ENCODE assay signal across 10 mouse cellular contexts in genomic region chr11:99369853-99370451, GRCm38 (mm10). TPM values are rescaled to one million over a fixed set of nuclear protein-coding genes. Genes with fewer than 3 reads are reported as not detected.
DNase-seq lines count a peak whose midpoint lies in the region; ATAC-seq and TF ChIP-seq lines count a peak whose summit lies in the region.
"Had no signal": no experiment of that assay in that cellular context is flagged by ENCODE, and none has a peak within 500 bp of the region (broad histone marks: within the 10 kb centered on the region; RNA-seq: fewer than 3 reads in every experiment).

No protein-coding gene starts in this region.

- no peaks in the 10 kb centered on the region for H3K27me3 ChIP-seq in midbrain, postnatal 0 days (ENCODE audit: insufficient read depth, low read length)

- ATAC-seq in midbrain, postnatal 0 days (ENCODE audit: low FRiP score) = peak; percentile 69; the same call in 1 of the 2 replicates
- ATAC-seq: forebrain, embryonic 13.5 days had no signal

- 66% methylated on average over 8 of the region's 8 CpGs for WGBS in midbrain, postnatal 0 days

- no peak overlapping the region for H3K9ac ChIP-seq in midbrain, postnatal 0 days (replicated peaks; ENCODE audit: low read length, poor library complexity, severe bottlenecking)
- H3K9ac ChIP-seq: forebrain, embryonic 13.5 days had no signal

- H3K4me1 ChIP-seq in midbrain, postnatal 0 days (ENCODE audit: insufficient read depth, low read length) = no peaks in the 10 kb centered on the region; the same call in 1 of the 2 replicates
- H3K4me1 ChIP-seq: forebrain, embryonic 13.5 days had no signal

- H3K9me3 ChIP-seq in midbrain, postnatal 0 days (ENCODE audit: low read length) = no peaks in the 10 kb centered on the region
- H3K9me3 ChIP-seq: forebrain, embryonic 13.5 days had no signal

- no peak for TF ChIP-seq CTCF in midbrain, postnatal 0 days (IDR thresholded peaks at IDR 0.05)

- H3K36me3 ChIP-seq in midbrain, postnatal 0 days (ENCODE audit: insufficient read depth, low read length) = no peaks in the 10 kb centered on the region

- no peak overlapping the region for H3K4me3 ChIP-seq in midbrain, postnatal 0 days (ENCODE audit: low read depth, low read length)
- H3K4me3 ChIP-seq: forebrain, embryonic 13.5 days had no signal

- H3K4me2 ChIP-seq in midbrain, postnatal 0 days (ENCODE audit: low read depth, low read length, poor library complexity, severe bottlenecking) = no peak overlapping the region
- H3K4me2 ChIP-seq: forebrain, embryonic 13.5 days had no signal

- DNase-seq in cerebellum, adult 18-20 months = peak; percentile 40 to 49
- no peak for DNase-seq in cerebellum, adult 11 months
- peak; percentile 20 for DNase-seq in CD4-positive helper T cell, adult 2 months (ENCODE audit: low read depth, low spot score)
- DNase-seq in frontal cortex, postnatal 25 days (ENCODE audit: low spot score in 2 of 2) = peak; percentile 23 to 34
- DNase-seq in midbrain, postnatal 0 days (ENCODE audit: low spot score) = peak; percentile 73
- no peak for DNase-seq in c-Kit-positive CD71-positive TER-119-positive erythroid progenitor cells, embryonic 14.5 days (ENCODE audit: low spot score)
- DNase-seq in kidney, adult 9 months = no peak
- DNase-seq in kidney, postnatal 14 days = no peak

- peak overlapping the region; percentile 68 for H3K27ac ChIP-seq in midbrain, postnatal 0 days (ENCODE audit: low read depth, low read length)
- H3K27ac ChIP-seq: forebrain, embryonic 13.5 days had no signal

RNA-seq across cellular contexts. Expression of gene Krt28, which starts 4.8 kb away (rescaled TPM):
- total RNA-seq in midbrain, postnatal 0 days (2014; rRNA removed) = 0.93 TPM in 1 of 2 replicates, not detected in the other
- 0.33 and 0.66 TPM in 2 replicates for polyA plus RNA-seq in midbrain, postnatal 0 days (2015; fragmentation: Nextera tagmentation; extraction: Ambion mirVana)

RNA-seq across cellular contexts. Expression of gene Krt27, which starts 19.0 kb away (rescaled TPM):
- 1.0 TPM in 1 of 2 replicates, not detected in the other for total RNA-seq in midbrain, postnatal 0 days (2014; rRNA removed)
- polyA plus RNA-seq in midbrain, postnatal 0 days (2015; fragmentation: Nextera tagmentation; extraction: Ambion mirVana) = 0.22 and 0.28 TPM in 2 replicates
- polyA plus RNA-seq: forebrain, embryonic 13.5 days; large intestine, adult 2 months had no signal

RNA-seq across cellular contexts. Expression of gene Krt10, which starts 19.2 kb away (rescaled TPM):
- 6.7 and 18.3 TPM in 2 replicates for total RNA-seq in midbrain, postnatal 0 days (2014; rRNA removed)
- polyA plus RNA-seq in midbrain, postnatal 0 days (2015; fragmentation: Nextera tagmentation; extraction: Ambion mirVana) = 35.7 and 39.2 TPM in 2 replicates

RNA-seq across cellular contexts. Expression of gene Krt26, which starts 32.2 kb away (rescaled TPM):
- 0.11 and 1.2 TPM in 2 replicates for total RNA-seq in midbrain, postnatal 0 days (2014; rRNA removed)
- 0.46 and 0.54 TPM in 2 replicates for polyA plus RNA-seq in midbrain, postnatal 0 days (2015; fragmentation: Nextera tagmentation; extraction: Ambion mirVana)
- polyA plus RNA-seq: large intestine, adult 2 months had no signal

RNA-seq across cellular contexts. Expression of gene Krt25, which starts 47.2 kb away (rescaled TPM):
- 0.11 and 0.19 TPM in 2 replicates for total RNA-seq in midbrain, postnatal 0 days (2014; rRNA removed)
- 0.29 and 0.54 TPM in 2 replicates for polyA plus RNA-seq in midbrain, postnatal 0 days (2015; fragmentation: Nextera tagmentation; extraction: Ambion mirVana)
- polyA plus RNA-seq: forebrain, embryonic 13.5 days; large intestine, adult 2 months had no signal

Comparison
In these comparisons a context has a peak if more than half of its experiments do, and no peak if none do; other contexts are left out.
1. DNase-seq: peak in cerebellum, adult 18-20 months (2 of 2), CD4-positive helper T cell, adult 2 months (single experiment), frontal cortex, postnatal 25 days (2 of 2) and midbrain, postnatal 0 days (single experiment); none in cerebellum, adult 11 months (single experiment), c-Kit-positive CD71-positive TER-119-positive erythroid progenitor cells, embryonic 14.5 days (single experiment), kidney, adult 9 months (single experiment) and kidney, postnatal 14 days (single experiment).